Mouse (Mus musculus) lung, adult 2 months (tissue): ENCODE data around the gene Zfyve26. TPM values are rescaled to one million over a fixed set of nuclear protein-coding genes. Genes with fewer than 3 reads are reported as not detected.
"Not testable (repeated sequence)": the region's sequence is repeated elsewhere in the genome, so short reads cannot be mapped to it uniquely, and the experiment has no call there.

Experiments
- DNase-seq: peaks from one replicate; pipeline ENCODE4 v3.0.0; 2022
- H3K4me1 ChIP-seq: fragments of 200-500 bp; 2 replicates; pipeline ENCODE4 v1.6.1; 2011; ENCODE audit warnings: low read length; ENCODE audit not compliant: control insufficient read depth, insufficient read depth
- H3K4me3 ChIP-seq: fragments of 200-500 bp; replicated peaks from 2 replicates; pipeline ENCODE3; 2011; ENCODE audit warnings: low read depth, mild to moderate bottlenecking, control low read depth, low read length; ENCODE audit errors: extremely low read depth
- CTCF ChIP-seq: fragments of 200-500 bp; IDR thresholded peaks from 2 replicates; pipeline ENCODE4 v1.5.1; 2011; ENCODE audit warnings: mild to moderate bottlenecking, low read length, control low read depth; ENCODE audit not compliant: insufficient read depth
- POLR2A ChIP-seq: fragments of 200-500 bp; IDR thresholded peaks from 2 replicates; pipeline ENCODE4 v1.6.1; 2011; ENCODE audit warnings: low read depth, mild to moderate bottlenecking, control low read depth, low read length, borderline replicate concordance; ENCODE audit errors: extremely low read depth
- WGBS: fragments of 180-500 bp; shearing (Covaris S2); methylation state at CpG from one replicate; pipeline ENCODE4 v1.1.7; 2018; 5-methylcytosine and 5-hydroxymethylcytosine counted together
- polyA plus RNA-seq: library from polyadenylated mRNA; depleted of rRNA; stranded (reverse); fragments of >200 nt; gene quantifications from 2 replicates; pipeline ENCODE4 v1.2.3, GENCODE M21; 2012; rRNA removed

The Zfyve26 gene
- polyA plus RNA-seq: 20.1 and 21.7 TPM in 2 replicates

GRCm38 (mm10) chr12:79296126-79296816 is at the start of gene Zfyve26:
Zfyve26 (minus strand) TSS chr12:79296304.
- TF ChIP-seq POLR2A: peak; percentile 80; the same call in 1 of the 2 replicates
- TF ChIP-seq CTCF: no peak
- Histone ChIP-seq H3K4me1 (peaks cover 2% of the 10 kb centered on the region; the same call in 1 of the 2 replicates), H3K4me3 (peak within 1 kb of the TSS; percentile 93)
- WGBS: under 1% methylated on average over 29 of the region's 29 CpGs
- DNase-seq: peak; percentile 88

- TF ChIP-seq POLR2A: no peak
- TF ChIP-seq CTCF: no peak
- 79% methylated on average over 6 of the region's 6 CpGs for WGBS
- Histone ChIP-seq H3K4me3 (no peak overlapping the region), H3K4me1 (no peaks in the 10 kb centered on the region; the same call in 1 of the 2 replicates)
- no peak for DNase-seq
Measured at GRCm38 (mm10) chr12:79341291-79341845, 45.3 kb upstream of the Zfyve26 start.

DNA sequence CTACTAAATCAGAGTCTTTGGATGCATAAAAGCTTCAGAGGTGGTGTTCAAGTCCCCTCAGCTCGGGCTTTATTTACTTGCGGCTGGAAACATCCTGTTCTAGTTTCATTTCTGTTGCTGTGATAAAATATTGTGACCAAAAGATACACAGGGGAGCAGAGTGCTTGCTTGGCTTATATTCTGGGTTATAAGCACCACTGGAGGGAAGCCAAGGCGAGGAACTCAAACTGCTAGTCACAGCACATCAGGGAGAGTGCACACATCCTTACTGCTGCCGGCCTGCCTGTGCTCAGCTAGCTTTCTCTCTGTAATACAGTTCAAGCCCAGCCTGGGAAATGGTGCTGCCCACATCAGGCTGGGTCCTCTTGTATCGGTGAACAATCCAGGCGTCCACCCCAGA is 44.4 kb upstream of the Zfyve26 start:
- no peak for TF ChIP-seq CTCF
- DNase-seq: no peak
- Histone ChIP-seq H3K4me1 (no peaks in the 10 kb centered on the region), H3K4me3 (no peak overlapping the region)
- WGBS: 59% methylated on average over 6 of the region's 6 CpGs

GRCm38 (mm10) chr12:79338791-79339190 is 42.7 kb upstream of the Zfyve26 start:
- DNase-seq: no peak
- Histone ChIP-seq H3K4me1 (no peaks in the 10 kb centered on the region), H3K4me3 (no peak overlapping the region)
- WGBS: 93% methylated on average over 8 of the region's 8 CpGs
- TF ChIP-seq CTCF: no peak
- TF ChIP-seq POLR2A: no peak

GRCm38 (mm10) chr12:79331722-79332121 is 35.6 kb upstream of the Zfyve26 start:
- Histone ChIP-seq H3K4me3 (no peak overlapping the region), H3K4me1 (no peaks in the 10 kb centered on the region)
- whole genome bisulfite sequencing: 62% methylated on average over 4 of the region's 4 CpGs
- no peak for TF ChIP-seq CTCF
- no peak for TF ChIP-seq POLR2A
- DNase-seq: no peak

DNA sequence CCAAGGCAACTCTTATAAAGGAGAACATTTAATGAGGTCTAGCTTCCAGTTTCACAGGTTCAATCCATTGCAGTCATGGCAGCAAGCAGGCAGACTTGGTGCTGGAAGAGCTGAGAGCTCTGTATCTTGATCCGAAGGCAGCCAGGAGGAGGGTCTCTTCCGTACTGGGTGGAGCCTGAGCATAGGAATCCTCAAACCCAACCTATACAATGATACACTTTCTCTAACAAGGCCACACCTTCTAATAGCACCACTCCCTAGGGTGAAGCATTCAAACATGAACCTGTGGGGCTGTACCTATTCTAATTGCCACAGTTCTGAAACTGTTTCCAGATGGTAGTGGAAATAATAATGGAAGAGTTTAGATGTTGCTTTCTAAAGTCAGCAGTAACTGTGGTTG is 34.5 kb upstream of the Zfyve26 start:
- H3K4me3 ChIP-seq: no peak overlapping the region
- no peak for DNase-seq
- TF ChIP-seq POLR2A (no peak), CTCF (no peak)
- no peaks in the 10 kb centered on the region for H3K4me1 ChIP-seq
- 81% methylated on average over 2 of the region's 2 CpGs for WGBS

GRCm38 (mm10) chr12:79327868-79328267 is 31.8 kb upstream of the Zfyve26 start:
- H3K4me1 ChIP-seq: no peaks in the 10 kb centered on the region
- WGBS: 75% methylated on average over 2 of the region's 2 CpGs
- no peak for TF ChIP-seq CTCF
- no peak for TF ChIP-seq POLR2A
- H3K4me3 ChIP-seq: no peak overlapping the region
- DNase-seq: no peak

- TF ChIP-seq CTCF (no peak), POLR2A (no peak)
- H3K4me1 ChIP-seq: no peaks in the 10 kb centered on the region
- no peak overlapping the region for H3K4me3 ChIP-seq
- WGBS: 67% methylated on average over 2 of the region's 2 CpGs
- DNase-seq: no peak
Measured at GRCm38 (mm10) chr12:79326745-79327144, 30.6 kb upstream of the Zfyve26 start.

- WGBS: 48% methylated on average over 2 of the region's 2 CpGs
- H3K4me1 ChIP-seq: no peaks in the 10 kb centered on the region
- no peak for TF ChIP-seq POLR2A
- TF ChIP-seq CTCF: no peak
- DNase-seq: no peak
- no peak overlapping the region for H3K4me3 ChIP-seq
Measured at GRCm38 (mm10) chr12:79326236-79326635, 30.1 kb upstream of the Zfyve26 start.

GRCm38 (mm10) chr12:79322539-79322938 is 26.4 kb upstream of the Zfyve26 start:
- not testable (repeated sequence) for H3K4me3 ChIP-seq, DNase-seq, H3K4me1 ChIP-seq
- peak; percentile 28; the same call in 1 of the 2 replicates for TF ChIP-seq CTCF
- WGBS: 69% methylated on average over 2 of the region's 2 CpGs
